Mouse (Mus musculus): ENCODE measurements around the gene Fxyd2.

Fxyd2 gene

DNA sequence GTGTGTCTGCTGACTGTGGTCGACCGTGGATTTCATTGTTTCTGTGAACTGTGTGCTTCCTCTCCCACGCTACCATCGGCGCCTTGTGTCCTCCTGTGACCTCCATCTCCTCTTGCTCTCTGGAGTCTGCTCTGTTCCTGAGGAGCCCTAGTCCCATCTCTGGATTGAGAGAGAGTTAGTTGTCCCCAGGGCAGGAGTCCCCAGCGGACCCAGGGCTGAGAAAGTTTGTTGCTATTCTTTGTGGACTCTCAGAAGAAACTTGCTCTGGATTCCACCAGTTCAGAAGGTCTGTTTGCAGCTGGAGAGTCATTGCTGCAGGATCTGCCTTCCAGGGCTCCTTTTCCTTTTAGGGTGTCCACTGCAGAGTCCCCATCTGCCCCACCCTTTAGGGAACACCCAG lies 4.3 kb upstream of the Fxyd2 start:
- no peak for DNase-seq

GRCm38 (mm10) chr9:45395796-45396195 lies 3.7 kb upstream of the Fxyd2 start:
- DNase-seq, result no peak

DNA sequence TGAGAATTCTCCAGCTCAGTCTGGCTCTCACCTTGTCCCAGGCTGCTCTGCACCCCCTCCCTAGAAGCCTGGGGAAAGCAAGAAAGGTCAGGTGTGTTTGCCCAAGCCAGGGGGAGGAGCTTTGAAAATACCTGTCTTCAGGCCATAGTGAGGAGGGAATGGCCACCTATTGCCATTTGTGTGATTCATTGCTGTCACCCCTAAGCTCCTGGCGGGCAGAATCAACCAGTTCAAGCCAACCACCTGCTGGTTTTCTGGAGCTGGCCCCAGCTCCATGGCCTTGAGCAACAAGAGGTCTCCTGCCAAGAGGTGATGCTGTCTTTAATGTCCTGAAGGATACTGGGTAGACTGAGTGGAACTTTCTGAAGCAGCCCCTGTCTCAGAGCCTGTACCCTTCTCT lies 1.1 kb upstream of the Fxyd2 start:
- DNase-seq, result no peak

GRCm38 (mm10) chr9:45401851-45402250 lies 2.4 kb downstream of the Fxyd2 start:
- DNase-seq, result no peak

DNA sequence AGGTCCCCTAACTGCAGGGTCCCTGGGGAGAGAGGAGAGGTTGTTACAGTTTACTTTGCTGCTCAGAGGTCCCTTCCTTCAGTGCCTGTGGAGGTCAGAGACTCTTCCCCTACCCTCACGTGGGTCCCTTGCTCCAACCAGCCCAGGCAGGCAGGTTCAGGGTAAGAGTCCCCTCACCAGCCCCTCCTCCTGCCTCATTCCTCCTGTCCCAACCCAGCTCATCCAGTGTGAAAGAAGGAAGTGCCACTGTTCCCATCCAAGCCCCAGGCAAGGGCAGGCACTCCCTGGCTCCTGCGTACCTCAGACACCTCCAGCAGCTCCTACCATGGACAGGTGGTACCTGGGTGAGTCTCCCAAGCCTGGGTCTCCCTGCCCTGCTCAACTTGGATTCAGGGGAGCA lies 3.5 kb downstream of the Fxyd2 start:
- DNase-seq, result no peak

- DNase-seq, result no peak
These were observed 6.2 kb downstream of the Fxyd2 start for GRCm38 (mm10) chr9:45405694-45406093.

GRCm38 (mm10) chr9:45406808-45407207 lies 7.3 kb downstream of the Fxyd2 start:
- no peak for DNase-seq

- DNase-seq, result peak; percentile 78 to 79
These were observed 8.5 kb downstream of the Fxyd2 start for GRCm38 (mm10) chr9:45407706-45408675.

GRCm38 (mm10) chr9:45410193-45410592 lies 10.7 kb downstream of the Fxyd2 start:
- DNase-seq, result no peak

GRCm38 (mm10) chr9:45410614-45411013 lies 11.1 kb downstream of the Fxyd2 start:
- DNase-seq, result no peak

GRCm38 (mm10) chr9:45411111-45411510 lies 11.6 kb downstream of the Fxyd2 start:
- no peak for DNase-seq

- DNase-seq, result peak in 1 of 2 experiments; percentile 25
These were observed 12.3 kb downstream of the Fxyd2 start for GRCm38 (mm10) chr9:45411803-45412202.

DNA sequence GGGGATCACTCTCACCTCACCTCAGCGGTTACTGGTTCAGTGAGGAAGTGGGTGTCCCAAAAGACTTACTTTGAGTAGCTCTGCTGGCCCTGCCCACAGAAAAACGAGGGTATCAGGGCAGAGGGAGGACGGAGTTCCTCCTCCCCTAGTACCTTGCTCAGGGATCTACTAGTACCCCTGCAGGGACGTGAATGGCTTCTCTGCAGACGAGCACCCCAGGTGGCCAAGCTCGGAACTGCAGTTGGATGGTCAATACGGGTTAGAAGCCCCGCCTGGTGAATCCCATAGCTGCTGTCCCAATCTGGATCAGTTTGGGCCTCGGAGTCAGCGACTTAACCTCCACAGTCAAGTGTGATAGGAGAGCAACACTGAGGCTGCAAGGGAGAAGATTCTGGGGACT lies 12.8 kb downstream of the Fxyd2 start:
- DNase-seq, result peak; percentile 80 to 89

GRCm38 (mm10) chr9:45412700-45413477 lies 13.4 kb downstream of the Fxyd2 start:
- DNase-seq, result no peak

DNA sequence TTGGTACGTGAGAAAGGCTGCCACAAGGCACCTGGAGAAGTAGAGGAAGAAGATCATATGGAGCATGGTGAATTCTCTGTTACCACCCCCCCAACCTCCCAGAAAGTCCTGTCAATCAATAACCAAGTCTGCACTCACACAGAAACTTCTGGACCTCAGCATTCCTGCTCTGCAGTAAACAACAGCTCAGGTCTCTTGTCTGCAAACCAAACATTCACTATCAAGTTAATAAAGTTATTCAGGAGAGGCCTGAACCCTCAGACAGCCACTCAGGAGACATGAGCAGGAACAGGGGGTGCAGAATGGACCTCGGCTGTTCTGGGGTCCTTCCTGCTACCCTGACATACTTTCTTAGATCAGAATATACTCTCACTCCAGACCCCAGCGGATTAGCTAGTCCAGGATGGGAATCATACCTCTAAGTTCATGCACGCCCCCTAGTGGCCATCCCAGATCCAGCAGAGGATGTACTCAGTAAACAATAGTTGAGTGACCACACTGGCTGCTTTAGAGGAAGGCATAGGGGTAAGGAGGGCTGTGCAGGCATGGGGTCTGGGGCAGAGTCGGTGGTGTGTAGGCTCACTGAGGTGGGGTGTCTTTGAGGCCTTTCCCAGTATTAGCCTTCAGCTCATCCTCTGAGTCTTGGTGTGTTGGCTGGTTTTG lies 14.1 kb downstream of the Fxyd2 start:
- peak in 1 of 2 experiments; percentile 38 for DNase-seq

- peak in 1 of 2 experiments; percentile 56 for DNase-seq
These were observed 16.4 kb downstream of the Fxyd2 start for GRCm38 (mm10) chr9:45415912-45416311.

- DNase-seq, result peak in 1 of 2 experiments; percentile 64
These were observed 17.8 kb downstream of the Fxyd2 start for GRCm38 (mm10) chr9:45417245-45417644.

- DNase-seq, result no peak
These were observed 18.8 kb downstream of the Fxyd2 start for GRCm38 (mm10) chr9:45418252-45418651.

GRCm38 (mm10) chr9:45421209-45421608 lies 21.7 kb downstream of the Fxyd2 start:
- no peak for DNase-seq

- no peak for DNase-seq
These were observed 23.4 kb downstream of the Fxyd2 start for GRCm38 (mm10) chr9:45422761-45423298.

GRCm38 (mm10) chr9:45426456-45426855 lies 27.0 kb downstream of the Fxyd2 start, which contains the start of gene Dscaml1:
Gene Dscaml1 (plus strand): TSS chr9:45426628.
- DNase-seq, result no peak

- no peak for DNase-seq
These were observed 29.9 kb downstream of the Fxyd2 start for GRCm38 (mm10) chr9:45429392-45429791.

All from lung, postnatal 4 days (tissue).